Mouse (Mus musculus): ENCODE data around the gene Meaf6.

DNA sequence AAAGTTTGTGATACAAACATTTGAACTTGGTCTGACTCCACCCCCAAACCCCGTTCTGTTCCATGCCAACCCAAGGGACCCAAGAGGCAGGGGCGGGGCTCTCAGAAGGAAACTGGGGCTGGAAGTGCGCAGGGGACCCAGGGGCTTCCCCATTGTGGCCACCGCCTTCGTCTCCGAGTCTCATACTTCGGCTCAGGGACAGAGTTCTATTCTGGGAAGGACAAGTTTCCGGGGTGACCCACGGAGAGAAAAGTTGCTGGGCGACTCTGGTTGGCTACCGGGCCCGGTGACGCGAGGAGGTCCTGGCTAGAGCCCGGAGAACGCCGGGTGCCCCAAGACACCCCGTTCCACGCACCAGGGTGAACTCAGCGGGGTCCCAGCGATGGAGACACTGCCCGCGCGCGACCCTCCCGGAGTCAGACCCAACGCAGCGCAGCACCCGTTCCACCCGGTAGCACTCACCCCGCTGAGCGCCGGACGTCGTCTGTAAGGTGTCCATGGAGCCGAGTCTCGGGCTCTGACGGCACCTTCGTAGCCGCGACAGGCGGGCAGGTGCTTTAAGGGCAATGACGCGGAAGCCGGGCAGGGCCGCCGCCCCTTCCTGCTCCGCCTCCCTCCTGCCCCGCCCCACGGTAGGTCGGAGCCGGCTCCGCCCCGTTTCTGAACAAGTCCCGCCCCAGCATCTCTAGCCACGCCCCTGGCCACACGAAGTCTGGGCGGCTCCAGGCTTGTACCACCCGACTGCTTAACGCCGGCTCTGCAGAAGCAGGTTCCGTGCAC is 42.6 kb downstream of the Meaf6 start, which contains the start of gene Zc3h12a:
- TF ChIP-seq CTCF (IDR thresholded peaks at IDR 0.05): no peak
- TF ChIP-seq POLR2A (IDR thresholded peaks at IDR 0.05; ENCODE audit: insufficient read depth, low read depth, low read length): peak; percentile 79

Measured in heart, adult 2 months (tissue).